Mouse (Mus musculus): ENCODE results near the gene Arhgef15. TPM values are rescaled to one million over a fixed set of nuclear protein-coding genes. Genes with fewer than 3 reads are reported as not detected.

The Arhgef15 gene
- 0.24 TPM for polyA plus RNA-seq (2017; shearing (Covaris generic))

DNA sequence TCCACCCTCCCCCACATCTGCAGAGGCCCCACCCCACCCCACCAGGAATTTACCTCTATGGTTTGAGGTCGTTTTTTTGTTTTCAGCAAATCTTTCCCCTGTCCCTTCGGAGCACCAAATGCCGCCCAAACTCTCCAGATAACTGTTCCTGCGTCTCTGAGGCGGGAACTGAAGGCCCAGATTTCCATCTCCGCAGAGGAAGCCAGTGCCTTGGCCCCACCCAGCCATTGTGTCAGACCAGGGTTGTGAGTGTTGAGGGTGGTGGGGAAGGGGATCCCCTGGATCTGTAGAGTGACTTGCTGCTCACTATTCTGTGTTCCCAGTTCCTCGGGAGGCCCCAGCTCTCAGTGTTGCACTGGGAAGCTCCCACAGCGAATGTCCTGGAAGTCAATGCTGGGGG is at the start of gene Arhgef15:
Gene Arhgef15 (minus strand): TSS at position 173 of the 400 bp plus-strand sequence.

DNA sequence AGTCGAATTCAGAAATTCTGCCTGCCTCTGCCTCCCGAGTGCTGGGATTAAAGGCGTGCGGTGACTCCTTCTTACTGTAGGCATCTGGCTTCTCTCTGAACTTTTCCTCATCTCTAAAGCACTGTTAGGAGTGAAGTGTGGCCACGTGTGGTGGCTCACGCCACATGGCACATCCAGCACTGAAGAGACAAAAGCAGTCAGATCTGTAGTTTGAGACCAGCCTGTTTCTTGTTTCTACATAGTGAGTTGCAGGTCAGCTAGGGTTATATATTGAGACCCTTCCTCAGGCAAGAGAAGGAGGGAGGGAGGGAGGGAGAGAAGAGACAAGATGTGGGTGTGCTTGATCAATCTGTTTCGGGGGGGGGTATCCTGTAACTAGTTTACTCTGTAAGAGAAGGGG is 17.8 kb upstream of the Arhgef15 start, which contains the start of gene Rangrf:
Gene Rangrf (minus strand): TSS at position 101 of the 400 bp plus-strand sequence.

DNA sequence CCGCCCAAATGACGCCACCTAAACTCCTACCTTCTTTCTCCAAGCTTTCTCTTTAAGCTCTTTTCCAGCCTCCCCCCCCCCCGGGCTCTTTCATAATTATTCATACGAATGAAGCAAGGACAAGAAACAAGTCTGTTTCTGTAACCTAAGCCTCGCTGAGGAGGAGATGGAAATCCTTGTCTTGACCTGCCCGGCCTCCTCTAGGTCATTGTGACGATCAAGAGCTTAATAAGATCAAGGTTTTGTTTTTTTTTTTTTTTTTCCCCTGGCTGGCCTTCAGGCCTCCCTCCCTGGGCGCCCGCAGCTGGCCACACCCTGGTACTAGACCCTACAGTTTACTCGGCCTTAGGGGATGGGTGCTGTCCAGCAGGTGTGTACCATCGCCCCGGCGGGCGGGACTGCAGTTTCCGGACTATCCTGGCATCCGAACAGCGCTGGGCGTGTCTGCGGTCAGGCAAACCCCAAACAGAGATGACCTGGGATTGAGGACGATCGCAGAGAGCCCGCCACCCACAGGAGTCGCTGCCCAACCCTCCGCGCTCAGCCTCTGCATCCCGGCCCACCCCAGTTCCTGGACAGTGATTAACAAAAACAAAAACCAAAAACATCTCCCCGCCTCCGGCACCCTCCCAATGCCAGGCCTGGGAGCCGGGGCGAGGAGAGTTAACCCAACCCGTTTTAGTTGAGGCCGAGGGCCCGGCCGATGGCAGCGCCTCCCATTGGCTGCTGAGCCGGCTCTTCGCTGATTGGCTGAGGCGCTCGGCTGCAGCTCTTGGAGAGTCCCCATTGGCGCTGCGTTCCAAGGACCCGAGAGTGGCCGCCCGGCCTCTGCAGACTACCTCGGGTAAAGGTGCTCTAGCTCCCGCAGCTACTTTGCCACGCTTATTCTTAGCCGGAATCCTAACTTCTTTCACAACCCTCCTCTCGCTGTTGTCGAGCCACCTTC is 10.3 kb upstream of the Arhgef15 start, which contains the start of gene Slc25a35:
Gene Slc25a35 (plus strand): TSS at position 795 of the 946 bp plus-strand sequence.

DNA sequence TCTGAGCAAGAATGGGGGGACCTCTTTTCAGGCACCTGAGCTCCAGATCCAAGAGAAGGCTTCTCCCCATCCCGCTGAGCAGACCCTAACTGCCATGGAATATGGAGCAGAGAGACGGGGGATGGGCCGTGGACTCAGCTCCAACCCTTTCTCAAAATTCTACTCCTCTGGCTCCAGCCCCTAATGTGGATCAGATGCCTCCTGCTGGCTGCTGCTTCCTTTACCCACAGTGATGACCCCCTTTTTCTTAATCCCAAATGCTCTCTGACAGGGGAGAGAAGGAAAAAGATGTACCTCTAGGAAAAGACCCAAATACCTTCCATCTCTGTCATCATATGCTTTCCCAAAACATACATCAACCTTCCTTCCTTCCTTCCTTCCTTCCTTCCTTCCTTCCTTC is 30.3 kb downstream of the Arhgef15 start, which contains the start of gene Odf4:
Gene Odf4 (minus strand): TSS at position 101 of the 400 bp plus-strand sequence.

DNA sequence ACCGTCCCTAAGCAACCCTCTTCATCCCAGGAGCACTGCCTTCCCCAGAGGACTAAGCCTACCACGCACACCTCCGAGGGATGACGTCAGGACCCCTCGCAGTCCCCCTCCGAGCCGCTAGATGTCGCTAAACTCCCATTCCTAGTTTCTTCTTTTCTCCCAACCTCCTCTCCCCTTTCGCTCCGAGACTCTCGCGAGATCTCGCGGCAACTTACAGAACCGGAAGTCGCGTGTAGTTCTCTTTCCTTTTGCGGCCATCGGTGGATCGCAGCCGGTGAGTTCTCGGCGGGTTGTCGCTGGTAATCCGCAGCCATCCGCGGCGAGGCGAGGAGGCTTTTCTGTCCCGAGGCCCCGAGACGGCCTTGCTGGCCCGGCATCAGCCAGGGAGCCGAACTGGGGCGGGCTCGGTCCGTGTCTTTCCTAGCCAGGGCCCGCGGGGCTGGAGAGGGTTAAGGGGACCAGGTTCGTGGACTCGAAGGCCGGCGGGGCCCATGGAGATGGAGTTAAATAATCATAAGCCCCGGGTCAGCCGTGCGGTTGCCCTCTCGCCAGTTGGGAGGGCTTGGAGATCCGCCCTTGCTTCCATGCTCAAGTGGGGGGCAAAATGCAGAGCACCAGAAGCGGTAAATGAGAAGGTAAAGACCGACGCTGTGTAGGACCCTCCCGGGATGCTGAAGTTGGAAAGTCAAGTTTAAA is 55.8 kb downstream of the Arhgef15 start, which contains the start of gene Rpl26:
Gene Rpl26 (plus strand): TSS at position 233 of the 696 bp plus-strand sequence.

Other genes starting within 250 kb of the Arhgef15 start
- gene Ndel1, start 85.6 kb downstream of the Arhgef15 start, polyA plus RNA-seq (2017; shearing (Covaris generic)): 69.0 TPM
- not detected for gene Rnf222, start 68.9 kb downstream of the Arhgef15 start, polyA plus RNA-seq (2017; shearing (Covaris generic))
- 1,048 TPM for gene Rpl26, start 55.9 kb downstream of the Arhgef15 start, polyA plus RNA-seq (2017; shearing (Covaris generic))
- gene Odf4, start 30.4 kb downstream of the Arhgef15 start, polyA plus RNA-seq (2017; shearing (Covaris generic)): not detected
- gene Slc25a35, start 10.7 kb upstream of the Arhgef15 start, polyA plus RNA-seq (2017; shearing (Covaris generic)): 10.6 TPM
- 40.7 TPM for gene Rangrf, start 17.7 kb upstream of the Arhgef15 start, polyA plus RNA-seq (2017; shearing (Covaris generic))
- gene Pfas, start 51.0 kb upstream of the Arhgef15 start, polyA plus RNA-seq (2017; shearing (Covaris generic)): 5.7 TPM
- gene Ctc1, start 58.4 kb upstream of the Arhgef15 start, polyA plus RNA-seq (2017; shearing (Covaris generic)): 26.9 TPM
- gene Aurkb, start 88.2 kb upstream of the Arhgef15 start, polyA plus RNA-seq (2017; shearing (Covaris generic)): 14.1 TPM
- 7.1 TPM for gene Borcs6, start 102.2 kb upstream of the Arhgef15 start, polyA plus RNA-seq (2017; shearing (Covaris generic))
- gene Tmem107, start 113.3 kb upstream of the Arhgef15 start, polyA plus RNA-seq (2017; shearing (Covaris generic)): 4.0 TPM
- gene Vamp2, start 131.0 kb upstream of the Arhgef15 start, polyA plus RNA-seq (2017; shearing (Covaris generic)): 53.5 TPM
- gene Per1, start 137.7 kb upstream of the Arhgef15 start, polyA plus RNA-seq (2017; shearing (Covaris generic)): 10.8 TPM
- not detected for gene Hes7, start 162.9 kb upstream of the Arhgef15 start, polyA plus RNA-seq (2017; shearing (Covaris generic))
- gene 9130213A22Rik, start 165.1 kb upstream of the Arhgef15 start, polyA plus RNA-seq (2017; shearing (Covaris generic)): not detected
- 0.09 TPM for gene Aloxe3, start 168.4 kb upstream of the Arhgef15 start, polyA plus RNA-seq (2017; shearing (Covaris generic))
- not detected for gene Alox12b, start 199.5 kb upstream of the Arhgef15 start, polyA plus RNA-seq (2017; shearing (Covaris generic))
- gene Alox8, start 240.4 kb upstream of the Arhgef15 start, polyA plus RNA-seq (2017; shearing (Covaris generic)): 8.6 TPM